Mouse (Mus musculus) cerebral cortex, adult 2 months (tissue): ENCODE data around the gene Cyp2j12.

Source experiments
- WGBS: fragments of 180-500 bp; shearing (Covaris S2); methylation state at CpG from one replicate; pipeline ENCODE4 v1.1.7; 2018; 5-methylcytosine and 5-hydroxymethylcytosine counted together

The Cyp2j12 gene

DNA sequence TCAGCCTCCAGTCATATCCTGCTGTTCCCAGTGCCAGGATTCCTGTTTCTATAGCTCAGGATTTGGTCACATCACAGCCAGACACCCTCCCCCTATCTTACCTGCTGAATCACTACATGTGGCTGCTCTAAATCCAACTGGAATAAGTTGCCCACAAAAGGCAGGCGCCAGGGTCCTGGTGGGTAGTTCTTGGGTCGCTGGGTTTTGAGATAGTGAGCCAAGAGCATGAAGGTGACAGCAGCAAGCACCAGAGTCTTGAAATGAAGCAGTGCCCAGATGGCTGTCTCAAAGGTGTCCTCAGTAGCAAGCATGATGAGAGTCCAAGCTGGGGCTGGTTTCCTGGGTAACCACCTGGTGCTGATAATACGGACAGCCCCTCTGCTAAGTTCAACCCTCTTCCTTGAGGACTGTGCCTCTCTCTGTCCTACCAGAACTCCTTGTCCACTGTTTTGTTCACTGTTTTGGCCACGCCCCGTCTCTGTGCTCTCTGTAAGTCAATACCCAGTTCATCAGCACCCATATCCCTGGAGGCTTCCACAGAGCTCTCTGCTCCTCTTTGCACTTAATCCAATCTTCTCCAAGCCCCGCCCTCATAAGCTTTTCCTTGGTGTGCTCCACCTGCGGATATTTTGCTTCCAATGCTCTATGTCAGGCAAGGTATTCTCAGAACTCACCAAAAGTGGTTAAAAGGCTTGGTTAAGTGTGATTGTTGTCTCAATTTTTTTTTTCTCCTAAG is at the start of gene Cyp2j12:
Gene Cyp2j12, minus strand, starts transcription at position 421 of the 736 bp plus-strand sequence.
- 68% methylated on average over 7 of the region's 7 CpGs for WGBS

DNA sequence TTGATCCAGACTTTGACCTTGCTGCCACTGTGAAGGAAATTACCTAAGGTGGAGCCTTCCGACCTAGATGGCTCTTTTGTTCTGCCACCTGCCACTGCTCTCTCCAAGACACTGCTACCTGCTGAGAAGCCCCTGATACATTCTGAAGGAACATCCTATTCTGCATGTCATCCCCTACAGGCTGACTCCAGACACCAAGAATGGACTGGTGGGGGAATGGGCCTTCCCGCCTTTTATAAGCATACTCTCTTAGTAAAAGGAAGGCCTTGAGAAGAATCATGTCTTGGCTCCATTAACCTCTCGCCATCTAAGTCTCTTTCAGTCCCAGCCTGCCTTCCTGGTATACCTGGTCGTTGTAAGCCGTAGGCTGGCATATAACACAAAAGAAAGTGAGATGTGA is 48.4 kb upstream of the Cyp2j12 start:
- WGBS: 90% methylated on average over 5 of the region's 5 CpGs

DNA sequence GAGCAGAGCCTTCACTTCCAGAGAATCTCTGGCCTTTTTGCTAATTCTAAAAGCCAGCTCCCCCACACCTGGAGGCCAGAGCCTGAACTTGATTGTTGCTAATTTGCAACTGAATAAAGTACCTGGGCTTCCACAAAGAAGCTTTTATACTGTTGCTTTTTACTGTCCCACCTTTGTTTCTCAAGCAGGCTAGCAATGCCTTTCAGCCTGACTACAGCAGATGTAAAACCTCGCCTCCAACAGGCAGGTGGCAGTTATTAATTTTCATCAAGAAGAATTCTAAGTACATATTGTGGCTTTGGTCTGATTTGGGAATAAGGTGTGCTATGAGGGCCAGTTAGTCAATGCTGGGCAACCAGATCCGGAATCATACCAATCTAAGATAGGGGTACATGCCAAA is 47.7 kb upstream of the Cyp2j12 start:
- WGBS: 90% methylated on average over 2 of the region's 2 CpGs

DNA sequence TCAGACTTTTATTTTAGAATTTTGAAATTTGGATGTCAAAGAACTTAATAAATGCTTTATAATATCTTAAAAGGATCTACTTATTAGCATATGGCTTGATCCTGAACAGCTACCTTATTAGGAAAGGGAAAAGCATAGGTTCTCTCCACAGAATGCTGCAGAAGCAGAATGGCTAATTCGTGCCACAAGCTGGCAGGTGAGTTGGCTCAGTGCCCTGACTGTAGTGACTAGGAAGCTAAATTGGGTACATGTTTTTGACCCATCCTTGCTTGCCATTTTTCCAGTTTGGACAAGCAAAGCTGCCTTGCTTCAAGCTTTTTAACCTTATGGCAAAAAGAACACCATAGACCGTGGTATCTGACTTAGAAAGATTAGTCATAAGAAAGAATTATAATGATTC is 47.2 kb upstream of the Cyp2j12 start:
- 83% methylated on average over 2 of the region's 2 CpGs for WGBS

DNA sequence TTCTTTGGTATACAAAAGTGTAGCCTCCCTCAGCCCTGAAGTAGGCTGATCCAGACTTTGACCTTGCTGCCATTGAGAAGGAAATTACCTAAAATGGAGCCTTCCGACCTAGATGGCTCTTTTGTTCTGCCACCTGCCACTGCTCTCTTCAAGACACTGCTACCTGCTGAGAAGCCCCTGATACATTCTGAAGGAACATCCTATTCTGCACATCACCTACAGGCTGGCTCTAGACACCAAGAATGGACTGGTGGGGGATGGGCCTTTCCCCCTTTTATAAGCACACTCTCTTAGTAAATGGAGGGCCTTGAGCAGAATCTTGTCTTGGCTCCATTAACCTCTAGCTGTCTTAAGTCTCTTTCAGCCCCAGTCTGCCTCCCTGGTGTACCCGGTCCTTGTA is 43.8 kb upstream of the Cyp2j12 start:
- WGBS: 93% methylated on average over 2 of the region's 2 CpGs

DNA sequence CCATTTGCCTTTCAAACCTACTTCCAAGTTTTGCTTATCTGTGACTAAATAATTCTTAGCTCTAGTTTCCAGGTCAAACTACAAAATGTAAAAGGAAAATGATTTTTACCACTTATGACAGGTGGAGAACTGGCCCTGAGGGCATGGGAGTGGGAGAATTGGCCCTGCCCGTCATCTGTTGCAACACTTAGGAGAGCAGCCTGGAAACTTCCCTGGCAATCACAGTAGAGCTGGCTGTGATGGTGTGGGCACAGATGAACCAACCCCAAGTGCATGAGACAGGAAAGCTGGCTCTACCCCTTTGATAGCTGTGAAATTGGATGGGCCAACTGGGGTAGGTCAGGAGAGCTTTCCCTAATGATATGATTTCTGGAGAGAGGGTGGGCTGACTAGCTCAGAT is 21.9 kb upstream of the Cyp2j12 start:
- 81% methylated on average over 1 of the region's 1 CpGs for WGBS

DNA sequence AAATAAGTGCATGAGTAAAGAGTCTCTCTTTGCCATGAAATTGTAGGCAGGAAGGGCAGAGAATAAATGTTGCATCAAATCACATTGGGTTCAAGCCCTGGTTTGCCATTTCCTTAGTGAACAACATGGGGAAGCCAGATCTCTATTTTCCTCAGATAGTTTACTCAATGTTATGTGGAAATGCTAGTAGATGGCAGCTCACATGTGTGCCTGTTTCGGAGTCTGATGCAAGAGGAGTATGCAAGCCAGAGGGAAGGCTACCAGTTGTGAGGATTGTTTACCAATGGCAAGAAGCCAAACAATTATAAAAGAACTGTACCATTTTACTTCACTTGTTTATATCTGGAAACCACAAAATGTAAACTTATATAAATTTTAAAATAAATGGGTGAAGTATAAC is 20.6 kb upstream of the Cyp2j12 start:
- 92% methylated on average over 1 of the region's 1 CpGs for WGBS

DNA sequence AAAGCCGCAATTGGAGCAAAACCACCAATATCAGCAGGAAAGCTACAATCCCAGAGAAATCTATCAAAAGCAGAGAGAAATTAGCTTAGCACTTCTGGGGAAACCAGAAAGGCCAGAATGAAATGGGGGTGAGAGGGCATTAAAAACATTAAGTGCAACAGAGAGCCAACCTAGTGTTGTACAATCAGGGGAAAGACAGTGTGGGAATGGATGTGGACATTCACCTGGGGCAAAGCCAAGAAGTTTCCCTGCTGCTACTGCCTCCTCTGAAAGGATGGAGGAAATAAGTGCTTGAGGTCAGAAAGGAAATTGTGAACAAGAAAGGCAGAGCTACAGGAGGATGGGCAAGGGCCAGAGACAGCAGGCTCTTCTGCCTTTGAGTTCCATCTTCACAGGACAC is 1.7 kb downstream of the Cyp2j12 start:
- WGBS: 79% methylated on average over 1 of the region's 1 CpGs

DNA sequence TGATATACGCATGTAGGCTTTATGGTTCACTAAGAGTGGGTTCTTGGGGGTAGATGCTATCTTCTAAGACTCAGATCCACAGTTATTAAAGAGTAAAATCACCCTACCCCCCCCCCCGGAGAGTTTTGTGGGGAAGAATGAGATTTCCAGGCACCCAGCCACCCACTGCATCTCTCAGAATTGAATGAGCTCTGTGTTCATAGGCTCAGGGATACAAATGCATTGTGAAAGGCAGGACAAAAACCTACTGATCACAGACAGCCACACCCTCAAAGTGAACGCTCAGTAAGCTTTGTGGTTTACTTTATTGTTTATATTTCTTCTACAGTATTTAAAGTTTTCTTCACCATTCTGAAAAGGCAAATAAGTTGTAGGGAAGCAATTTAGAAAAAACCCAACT is 6.7 kb downstream of the Cyp2j12 start:
- WGBS: 72% methylated on average over 3 of the region's 3 CpGs

DNA sequence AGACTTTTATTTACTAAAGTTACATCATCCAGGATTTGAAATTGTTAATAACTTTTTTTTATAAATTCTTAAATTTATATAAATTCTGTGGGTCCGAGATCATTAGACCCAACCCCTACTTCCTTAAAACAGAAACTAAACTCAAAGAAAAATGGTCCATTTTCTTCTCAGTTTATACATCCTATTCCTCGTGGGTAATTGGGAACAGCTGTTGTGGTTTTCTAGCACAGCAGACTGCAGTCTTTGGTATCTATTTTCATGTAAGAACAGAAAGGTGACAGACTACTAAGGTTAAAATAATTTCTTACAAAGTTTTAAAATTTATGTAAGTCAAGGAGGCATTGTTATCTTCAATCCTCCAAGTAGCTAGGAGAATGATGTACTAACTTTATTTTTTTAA is 44.1 kb downstream of the Cyp2j12 start:
- WGBS: 46% methylated on average over 2 of the region's 2 CpGs

DNA sequence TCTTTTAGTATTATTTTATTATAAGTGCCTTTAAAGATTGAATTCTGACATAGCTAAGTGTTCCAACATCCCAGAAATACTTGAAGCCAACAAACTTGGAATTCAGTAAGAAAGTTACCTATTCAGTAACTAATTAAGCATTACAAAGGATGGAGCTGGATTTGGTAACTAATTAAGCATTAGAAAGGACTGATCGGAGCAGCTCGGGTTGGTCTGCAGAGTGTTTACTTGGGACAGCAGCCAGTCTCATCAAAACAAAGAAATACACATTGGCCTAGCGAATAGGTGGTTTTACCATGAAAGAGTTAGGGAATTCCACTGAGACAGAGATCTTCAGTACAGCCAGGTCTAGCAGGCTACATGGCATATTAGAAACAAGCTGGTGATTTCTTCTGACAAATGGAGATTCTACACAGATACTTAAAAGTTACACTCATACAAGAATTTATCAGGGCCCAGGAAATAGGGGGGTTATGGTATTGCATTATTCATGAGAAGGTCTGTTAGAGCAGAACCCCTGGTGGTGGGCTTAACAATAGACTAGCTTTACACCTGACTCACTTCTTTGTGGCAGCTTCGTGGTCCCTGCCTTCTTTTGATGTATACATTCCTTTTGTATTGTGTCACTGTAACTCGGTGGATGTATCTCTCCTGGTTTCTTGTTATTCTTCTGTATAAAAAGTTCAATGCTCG is 51.5 kb downstream of the Cyp2j12 start:
- 54% methylated on average over 6 of the region's 6 CpGs for WGBS

DNA sequence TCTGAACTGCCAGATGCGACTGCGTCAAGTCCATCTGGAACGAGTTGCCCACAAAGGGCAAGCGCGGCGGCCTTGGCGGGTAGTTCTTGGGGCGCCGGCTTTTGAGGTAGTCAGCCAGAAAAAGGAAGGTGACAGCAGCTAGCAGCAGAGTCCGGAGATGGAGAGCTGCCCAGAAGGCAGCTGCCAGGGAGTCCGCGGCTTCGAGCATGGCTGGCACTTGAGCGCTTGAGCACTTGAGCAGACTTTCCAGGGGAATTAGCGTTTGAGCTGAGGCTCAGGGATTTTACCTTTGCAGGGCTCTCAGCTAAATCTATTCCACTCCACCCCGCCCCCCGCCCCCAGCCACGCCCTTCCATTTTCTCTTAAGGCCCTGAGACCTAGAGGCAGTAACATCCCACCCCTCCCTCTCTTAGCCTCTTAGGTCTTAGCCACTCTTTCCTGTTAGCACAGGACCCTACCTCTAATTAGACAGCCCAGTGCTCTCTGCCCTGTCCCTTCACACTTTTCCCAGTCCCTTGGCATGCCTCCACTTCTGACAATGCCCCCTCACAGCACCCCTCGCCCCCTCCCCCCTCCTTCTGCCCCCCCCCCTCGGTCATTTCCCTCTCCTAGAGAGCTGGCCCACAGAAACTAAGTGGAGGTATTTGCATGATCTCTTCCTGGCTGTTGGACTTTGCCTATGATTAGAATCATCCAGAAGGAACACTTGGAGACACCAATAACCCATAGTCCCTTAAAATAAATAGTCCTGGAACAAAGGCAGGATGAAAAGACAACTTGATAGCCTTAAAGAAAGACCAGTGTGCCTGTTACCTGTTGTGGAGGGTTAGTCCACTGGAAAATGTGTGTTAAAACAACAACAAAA is 63.5 kb downstream of the Cyp2j12 start, which contains the start of gene Cyp2j13:
Gene Cyp2j13, minus strand, starts transcription at position 286 of the 865 bp plus-strand sequence.
- WGBS: 9% methylated on average over 20 of the region's 20 CpGs

DNA sequence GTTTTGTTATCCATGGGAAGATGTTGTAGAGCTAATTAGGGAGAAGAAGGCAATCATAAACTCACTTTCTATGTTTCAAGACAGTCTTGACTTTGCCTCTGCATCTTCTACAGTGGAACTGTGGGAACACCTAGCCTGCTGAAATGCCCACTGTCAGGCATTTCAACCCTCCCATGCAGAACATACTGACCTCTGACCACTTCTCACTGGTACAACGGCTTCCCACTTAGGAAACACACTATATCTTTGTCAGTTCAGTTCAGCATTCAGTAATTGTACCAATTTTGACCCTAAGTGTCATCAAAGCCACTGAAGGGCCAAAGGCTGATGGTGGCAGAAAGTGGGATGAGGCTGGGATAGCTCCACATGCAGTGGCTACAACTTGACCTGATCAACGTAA is 78.9 kb downstream of the Cyp2j12 start:
- 90% methylated on average over 2 of the region's 2 CpGs for WGBS

DNA sequence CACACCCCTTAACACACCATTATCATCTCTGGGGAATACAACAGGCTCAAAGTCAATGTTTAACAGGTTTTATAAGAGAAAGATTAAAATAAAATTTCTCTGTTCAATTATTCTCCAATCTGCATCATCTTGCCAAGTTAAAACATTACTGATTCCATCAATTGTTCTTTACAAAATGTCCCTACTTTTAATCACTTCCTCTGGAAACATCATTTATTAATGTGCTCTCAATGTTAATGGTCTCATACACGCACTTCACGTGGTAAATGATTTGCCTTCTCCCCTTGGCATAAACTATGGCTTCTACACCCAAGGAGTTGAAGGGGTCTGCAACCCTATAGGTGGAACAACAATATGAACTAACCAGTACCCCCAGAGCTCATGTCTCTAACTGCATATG is 80.8 kb downstream of the Cyp2j12 start:
- 92% methylated on average over 2 of the region's 2 CpGs for WGBS
